Mouse (Mus musculus) forebrain, embryonic 12.5 days (tissue): Measurements from ENCODE around the gene Hmg20a. TPM values are rescaled to one million over a fixed set of nuclear protein-coding genes. Genes with fewer than 3 reads are reported as not detected.

Experiments used
- ATAC-seq: fragments of 200-750 bp; cut with Nextera tagmentation; 2 replicates; pipeline ENCODE4 v1.8.0; 2017; ENCODE audit warnings: moderate TSS enrichment; ENCODE audit not compliant: low FRiP score
- H3K27ac ChIP-seq: fragments of 300-500 bp; sonication (generic); 2 replicates; pipeline ENCODE4 v1.5.1; 2016; ENCODE audit warnings: mild to moderate bottlenecking
- H3K27me3 ChIP-seq: fragments of 300-500 bp; sonication (generic); 2 replicates; pipeline ENCODE4 v1.6.1; 2016; ENCODE audit warnings: mild to moderate bottlenecking
- H3K36me3 ChIP-seq: fragments of 300-500 bp; sonication (generic); replicated peaks from 2 replicates; pipeline ENCODE4 v1.6.1; 2016; ENCODE audit warnings: mild to moderate bottlenecking
- H3K4me1 ChIP-seq: fragments of 300-500 bp; sonication (generic); 2 replicates; pipeline ENCODE4 v1.6.1; 2016
- H3K4me2 ChIP-seq: fragments of 300-500 bp; sonication (generic); 2 replicates; pipeline ENCODE4 v1.6.1; 2016; ENCODE audit warnings: mild to moderate bottlenecking, moderate library complexity
- H3K4me3 ChIP-seq: fragments of 300-500 bp; sonication (generic); replicated peaks from 2 replicates; pipeline ENCODE4 v1.5.1; 2016; ENCODE audit warnings: mild to moderate bottlenecking
- H3K9ac ChIP-seq: fragments of 300-500 bp; sonication (generic); 2 replicates; pipeline ENCODE4 v1.6.1; 2016; ENCODE audit warnings: mild to moderate bottlenecking
- H3K9me3 ChIP-seq: fragments of 300-500 bp; sonication (generic); 2 replicates; pipeline ENCODE4 v1.6.1; 2016
- WGBS: fragments of 180-500 bp; shearing (Covaris S2); methylation state at CpG from one replicate; pipeline ENCODE4 v1.1.7; 2016; 5-methylcytosine and 5-hydroxymethylcytosine counted together
- polyA plus RNA-seq: library from polyadenylated mRNA; unstranded; fragments of >200 nt; fragmentation: Nextera tagmentation; extraction: Ambion mirVana; gene quantifications from 2 replicates; pipeline ENCODE4 v1.2.1, GENCODE M21; 2016

The Hmg20a gene
- polyA plus RNA-seq, 1 experiment from 2014 or later: 74.0 TPM

GRCm38 (mm10) chr9:56516219-56516618 is 97.8 kb downstream of the Hmg20a start:
- H3K9ac ChIP-seq: no peak overlapping the region
- H3K4me2 ChIP-seq: no peak overlapping the region
- WGBS: 67% methylated on average over 3 of the region's 3 CpGs
- no peaks in the 10 kb centered on the region for H3K27me3 ChIP-seq
- H3K27ac ChIP-seq: no peak overlapping the region
- no peak overlapping the region for H3K4me3 ChIP-seq
- H3K36me3 ChIP-seq: no peaks in the 10 kb centered on the region
- H3K9me3 ChIP-seq: no peaks in the 10 kb centered on the region
- H3K4me1 ChIP-seq: peaks cover 7% of the 10 kb centered on the region
- no peak for ATAC-seq

- WGBS: 55% methylated on average over 4 of the region's 4 CpGs
- Histone ChIP-seq H3K4me3 (no peak overlapping the region), H3K9me3 (no peaks in the 10 kb centered on the region), H3K27me3 (no peaks in the 10 kb centered on the region), H3K4me2 (no peak overlapping the region), H3K36me3 (no peaks in the 10 kb centered on the region), H3K4me1 (peaks cover 7% of the 10 kb centered on the region), H3K27ac (no peak overlapping the region), H3K9ac (no peak overlapping the region)
- ATAC-seq: no peak
Measured at GRCm38 (mm10) chr9:56516692-56517263, 98.4 kb downstream of the Hmg20a start.

- H3K9ac ChIP-seq: no peak overlapping the region
- ATAC-seq: no peak
- WGBS: 68% methylated on average over 10 of the region's 10 CpGs
Measured at GRCm38 (mm10) chr9:56522281-56522680, 103.9 kb downstream of the Hmg20a start.

GRCm38 (mm10) chr9:56527951-56528350 is 109.5 kb downstream of the Hmg20a start:
- no peak for ATAC-seq
- Histone ChIP-seq H3K9me3 (no peaks in the 10 kb centered on the region), H3K27me3 (peaks cover 27% of the 10 kb centered on the region; the same call in 1 of the 2 replicates), H3K4me1 (peaks cover 14% of the 10 kb centered on the region), H3K27ac (no peak overlapping the region), H3K36me3 (no peaks in the 10 kb centered on the region), H3K9ac (no peak overlapping the region), H3K4me3 (no peak overlapping the region), H3K4me2 (no peak overlapping the region)
- WGBS: 8% methylated on average over 4 of the region's 4 CpGs

More at GRCm38 (mm10) chr9:56522281-56522680, 103.9 kb downstream of the Hmg20a start:
- H3K4me2 ChIP-seq: no peak overlapping the region
- H3K9me3 ChIP-seq: no peaks in the 10 kb centered on the region
- no peak overlapping the region for H3K4me3 ChIP-seq
- H3K27me3 ChIP-seq: 0 out of 2 replicates have a peak, but pooled peaks cover 3% of the 10 kb centered on the region
- H3K27ac ChIP-seq: no peak overlapping the region
- H3K4me1 ChIP-seq: peaks cover 4% of the 10 kb centered on the region; the same call in 1 of the 2 replicates
- H3K36me3 ChIP-seq: no peaks in the 10 kb centered on the region

- no peak overlapping the region for H3K4me2 ChIP-seq
- H3K4me3 ChIP-seq: no peak overlapping the region
- no peak for ATAC-seq
- H3K27ac ChIP-seq: no peak overlapping the region
- no peaks in the 10 kb centered on the region for H3K36me3 ChIP-seq
- H3K9me3 ChIP-seq: no peaks in the 10 kb centered on the region
- H3K9ac ChIP-seq: no peak overlapping the region
- H3K27me3 ChIP-seq: peaks cover 48% of the 10 kb centered on the region
- peaks cover 19% of the 10 kb centered on the region for H3K4me1 ChIP-seq
Measured at GRCm38 (mm10) chr9:56531991-56532390, 113.6 kb downstream of the Hmg20a start.

GRCm38 (mm10) chr9:56533916-56534315 is 115.5 kb downstream of the Hmg20a start:
- Histone ChIP-seq H3K4me3 (no peak overlapping the region), H3K4me2 (no peak overlapping the region), H3K27ac (no peak overlapping the region), H3K9ac (no peak overlapping the region), H3K27me3 (peaks cover 54% of the 10 kb centered on the region), H3K9me3 (no peaks in the 10 kb centered on the region), H3K4me1 (peaks cover 19% of the 10 kb centered on the region), H3K36me3 (no peaks in the 10 kb centered on the region)
- WGBS: 68% methylated on average over 9 of the region's 9 CpGs
- no peak for ATAC-seq

GRCm38 (mm10) chr9:56534727-56535126 is 116.3 kb downstream of the Hmg20a start:
- no peak for ATAC-seq
- H3K9ac ChIP-seq: no peak overlapping the region
- peaks cover 54% of the 10 kb centered on the region for H3K27me3 ChIP-seq
- no peaks in the 10 kb centered on the region for H3K36me3 ChIP-seq
- H3K4me1 ChIP-seq: peaks cover 19% of the 10 kb centered on the region
- H3K27ac ChIP-seq: no peak overlapping the region
- no peak overlapping the region for H3K4me3 ChIP-seq
- WGBS: 46% methylated on average over 7 of the region's 7 CpGs
- H3K4me2 ChIP-seq: no peak overlapping the region
- H3K9me3 ChIP-seq: no peaks in the 10 kb centered on the region

GRCm38 (mm10) chr9:56535361-56535760 is 117.0 kb downstream of the Hmg20a start:
- Histone ChIP-seq H3K9me3 (no peaks in the 10 kb centered on the region), H3K36me3 (no peaks in the 10 kb centered on the region), H3K4me2 (peak overlapping the region; percentile 2; the same call in 1 of the 2 replicates), H3K27ac (no peak overlapping the region), H3K4me3 (no peak overlapping the region), H3K9ac (no peak overlapping the region), H3K27me3 (peaks cover 52% of the 10 kb centered on the region), H3K4me1 (peaks cover 19% of the 10 kb centered on the region)
- ATAC-seq: no peak
- 26% methylated on average over 11 of the region's 11 CpGs for WGBS

GRCm38 (mm10) chr9:56540051-56540450 is 121.6 kb downstream of the Hmg20a start:
- Histone ChIP-seq H3K27me3 (peaks cover 36% of the 10 kb centered on the region), H3K4me1 (peaks cover 6% of the 10 kb centered on the region), H3K4me2 (no peak overlapping the region), H3K4me3 (no peak overlapping the region), H3K9ac (no peak overlapping the region), H3K27ac (no peak overlapping the region), H3K36me3 (no peaks in the 10 kb centered on the region), H3K9me3 (no peaks in the 10 kb centered on the region)
- 72% methylated on average over 12 of the region's 12 CpGs for WGBS
- ATAC-seq: no peak

GRCm38 (mm10) chr9:56544687-56545475 is 126.5 kb downstream of the Hmg20a start:
- no peak overlapping the region for H3K4me2 ChIP-seq
- H3K27me3 ChIP-seq: 0 out of 2 replicates have a peak, but pooled peaks cover 6% of the 10 kb centered on the region
- WGBS: 66% methylated on average over 6 of the region's 6 CpGs
- ATAC-seq: no peak
- peaks cover 6% of the 10 kb centered on the region; the same call in 1 of the 2 replicates for H3K4me1 ChIP-seq
- H3K36me3 ChIP-seq: no peaks in the 10 kb centered on the region
- no peak overlapping the region for H3K4me3 ChIP-seq
- H3K9ac ChIP-seq: no peak overlapping the region
- H3K27ac ChIP-seq: no peak overlapping the region
- H3K9me3 ChIP-seq: no peaks in the 10 kb centered on the region
